Mouse (Mus musculus) lung, embryonic 14.5 days (tissue): ENCODE results near the gene Gm10643. TPM values are rescaled to one million over a fixed set of nuclear protein-coding genes. Genes with fewer than 3 reads are reported as not detected.

Experiments used
- ATAC-seq: fragments of 200-750 bp; cut with Nextera tagmentation; 2 replicates; pipeline ENCODE4 v1.8.0; 2017; ENCODE audit warnings: mild to moderate bottlenecking, moderate TSS enrichment, moderate library complexity; ENCODE audit not compliant: insufficient read depth
- DNase-seq: peaks from one replicate; pipeline ENCODE4 v3.0.0-alpha.2; 2015
- H3K27ac ChIP-seq: fragments of 300-500 bp; sonication (generic); 2 replicates; pipeline ENCODE4 v1.5.1; 2014; ENCODE audit warnings: low read depth, mild to moderate bottlenecking, moderate library complexity
- H3K27me3 ChIP-seq: fragments of 300-500 bp; sonication (generic); 2 replicates; pipeline ENCODE4 v1.6.1; 2014; ENCODE audit warnings: low read length, control low read depth; ENCODE audit not compliant: insufficient read depth
- H3K36me3 ChIP-seq: fragments of 300-500 bp; sonication (generic); 2 replicates; pipeline ENCODE4 v1.6.1; 2014; ENCODE audit warnings: control low read depth; ENCODE audit not compliant: insufficient read depth
- H3K4me1 ChIP-seq: fragments of 300-500 bp; sonication (generic); 2 replicates; pipeline ENCODE4 v1.6.1; 2014; ENCODE audit warnings: antibody characterized with exemption, control low read depth; ENCODE audit not compliant: insufficient read depth
- H3K4me2 ChIP-seq: fragments of 300-500 bp; sonication (generic); 2 replicates; pipeline ENCODE4 v1.6.1; 2014; ENCODE audit warnings: mild to moderate bottlenecking
- H3K4me3 ChIP-seq: fragments of 300-500 bp; sonication (generic); 2 replicates; pipeline ENCODE4 v1.5.1; 2014; ENCODE audit warnings: low read depth, low read length
- H3K9ac ChIP-seq: fragments of 300-500 bp; sonication (generic); 2 replicates; pipeline ENCODE4 v1.6.1; 2014
- H3K9me3 ChIP-seq: fragments of 300-500 bp; sonication (generic); 2 replicates; pipeline ENCODE4 v1.6.1; 2016; ENCODE audit warnings: low read depth, low read length, control low read depth
- CTCF ChIP-seq: IDR thresholded peaks from 2 replicates; pipeline ENCODE4 v1.5.1; 2016; ENCODE audit warnings: antibody characterized with exemption, low read depth
- WGBS: fragments of 180-500 bp; shearing (Covaris S2); extraction: QIAGEN DNeasy Blood & Tissue Kit; methylation state at CpG from one replicate; pipeline ENCODE4 v1.1.7; 2014; 5-methylcytosine and 5-hydroxymethylcytosine counted together
- polyA plus RNA-seq: library from polyadenylated mRNA; unstranded; fragments of >200 nt; fragmentation: Nextera tagmentation; extraction: Ambion mirVana; gene quantifications from 2 replicates; pipeline ENCODE4 v1.2.1, GENCODE M21; 2014

Gm10643 gene
- polyA plus RNA-seq, 1 experiment from 2014 or later, result 1.4 TPM

DNA sequence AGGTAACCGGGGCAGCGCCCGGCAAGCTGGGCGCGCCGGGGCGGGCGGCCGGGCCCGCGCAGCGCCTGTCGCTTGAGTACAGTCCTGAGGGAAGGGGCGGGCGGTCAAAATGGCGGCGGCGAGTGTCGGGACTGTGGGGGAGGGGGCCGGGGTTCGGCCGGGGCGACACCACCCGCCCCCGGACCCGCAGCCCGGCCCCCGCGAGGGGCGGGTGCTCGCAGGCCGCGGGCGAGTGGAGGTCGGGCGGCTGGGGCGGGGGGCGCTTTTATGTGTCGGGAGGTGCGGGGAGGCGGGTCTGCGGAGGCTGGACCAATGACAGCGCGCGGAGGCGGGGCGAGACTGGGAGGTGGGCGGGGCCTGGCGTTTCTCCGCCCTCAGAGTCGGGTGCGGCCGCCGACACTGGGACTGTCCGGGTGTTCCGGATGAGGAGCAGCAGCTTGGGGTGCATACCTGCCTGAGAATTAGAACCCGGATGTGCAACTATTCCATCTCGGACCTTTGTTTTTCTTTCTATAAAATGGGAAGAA is 2.2 kb upstream of the Gm10643 start:
- TF ChIP-seq CTCF, result no peak
- ATAC-seq (peak; percentile 68), DNase-seq (peak; percentile 95)
- H3K27me3 ChIP-seq, result no peaks in the 10 kb centered on the region
- H3K4me3 ChIP-seq, result peak overlapping the region; percentile 96
- peaks cover 19% of the 10 kb centered on the region; the same call in 1 of the 2 replicates for H3K4me1 ChIP-seq
- peak overlapping the region; percentile 80 for H3K4me2 ChIP-seq
- no peaks in the 10 kb centered on the region for H3K9me3 ChIP-seq
- peak overlapping the region; percentile 98 for H3K27ac ChIP-seq
- H3K36me3 ChIP-seq, result no peaks in the 10 kb centered on the region
- WGBS, result 2% methylated on average over 57 of the region's 58 CpGs
- peak overlapping the region; percentile 89 for H3K9ac ChIP-seq

DNA sequence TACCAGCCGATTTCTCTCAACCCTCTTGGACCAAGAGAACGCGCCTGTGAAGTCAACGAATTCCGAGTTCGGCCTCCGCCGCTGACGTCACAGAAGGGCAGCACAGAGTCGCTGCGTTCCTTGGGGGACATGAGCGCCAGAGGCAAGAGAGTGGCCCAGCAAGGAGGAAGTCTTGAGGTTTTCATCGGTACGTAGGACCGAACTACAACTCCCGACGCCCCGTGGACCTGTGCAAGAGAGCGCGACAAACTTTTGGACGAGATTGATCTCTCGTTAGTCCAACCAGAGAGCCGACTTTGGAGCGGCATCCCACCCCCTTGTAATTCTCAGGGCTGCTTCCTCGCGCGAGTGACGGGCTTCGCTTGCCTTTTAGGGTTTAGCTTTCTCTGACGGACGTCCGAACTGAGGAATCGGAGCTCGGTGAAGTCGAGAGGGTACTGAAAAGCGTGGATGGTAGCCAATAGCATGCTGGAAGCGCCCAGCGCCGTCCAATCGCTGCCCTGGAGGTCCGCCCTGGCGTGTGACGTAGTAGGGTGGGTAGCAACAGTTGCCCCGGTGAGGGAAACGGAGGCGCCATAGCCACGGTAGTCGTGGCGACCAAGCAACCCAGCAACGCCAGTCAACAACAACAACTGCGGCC is 1.5 kb upstream of the Gm10643 start, which contains the start of gene Rfx1:
Gene Rfx1, plus strand, starts transcription at position 544 of the 640 bp plus-strand sequence.
- Histone ChIP-seq H3K4me2 (peak within 1 kb of the TSS; percentile 80), H3K4me3 (peak within 1 kb of the TSS; percentile 96), H3K9me3 (no peaks in the 10 kb centered on the region), H3K27me3 (no peaks in the 10 kb centered on the region), H3K9ac (peak within 1 kb of the TSS; percentile 89), H3K4me1 (peaks cover 19% of the 10 kb centered on the region; the same call in 1 of the 2 replicates), H3K27ac (peak within 1 kb of the TSS; percentile 98), H3K36me3 (no peaks in the 10 kb centered on the region)
- DNase-seq (peak; percentile 100), ATAC-seq (peak; percentile 98)
- no peak for TF ChIP-seq CTCF
- 0% methylated on average over 50 of the region's 51 CpGs for WGBS

DNA sequence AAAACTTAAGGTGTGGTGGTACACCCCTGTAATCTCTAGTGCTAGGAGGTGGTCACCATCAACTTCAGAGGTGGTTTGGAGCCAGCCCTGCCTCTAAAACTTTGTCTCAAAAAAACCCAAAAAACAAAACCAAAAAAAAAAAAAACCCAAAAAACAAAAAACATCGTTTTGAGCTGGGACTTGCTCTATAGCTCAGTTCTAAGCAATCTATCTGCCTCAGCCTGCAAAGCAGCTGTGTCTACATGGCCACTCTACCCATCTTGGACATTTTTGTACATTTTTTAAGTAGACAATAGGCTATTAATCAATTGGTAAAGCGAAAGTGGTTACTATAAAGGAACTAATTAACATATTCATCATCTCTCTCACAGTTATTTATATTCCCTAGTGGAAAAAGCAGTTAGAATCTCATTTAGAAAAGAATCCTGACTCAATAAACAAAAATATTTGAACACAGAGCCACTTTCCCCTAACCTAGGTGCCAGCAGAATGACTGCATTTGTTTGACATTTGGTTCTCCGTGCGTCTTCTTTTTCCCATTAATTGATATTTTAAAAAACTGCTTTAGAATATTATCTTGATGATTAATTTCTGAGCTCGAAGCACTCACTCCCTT is 628 bp upstream of the Gm10643 start:
- no peak for DNase-seq
- peak overlapping the region; percentile 93 for H3K27ac ChIP-seq

DNA sequence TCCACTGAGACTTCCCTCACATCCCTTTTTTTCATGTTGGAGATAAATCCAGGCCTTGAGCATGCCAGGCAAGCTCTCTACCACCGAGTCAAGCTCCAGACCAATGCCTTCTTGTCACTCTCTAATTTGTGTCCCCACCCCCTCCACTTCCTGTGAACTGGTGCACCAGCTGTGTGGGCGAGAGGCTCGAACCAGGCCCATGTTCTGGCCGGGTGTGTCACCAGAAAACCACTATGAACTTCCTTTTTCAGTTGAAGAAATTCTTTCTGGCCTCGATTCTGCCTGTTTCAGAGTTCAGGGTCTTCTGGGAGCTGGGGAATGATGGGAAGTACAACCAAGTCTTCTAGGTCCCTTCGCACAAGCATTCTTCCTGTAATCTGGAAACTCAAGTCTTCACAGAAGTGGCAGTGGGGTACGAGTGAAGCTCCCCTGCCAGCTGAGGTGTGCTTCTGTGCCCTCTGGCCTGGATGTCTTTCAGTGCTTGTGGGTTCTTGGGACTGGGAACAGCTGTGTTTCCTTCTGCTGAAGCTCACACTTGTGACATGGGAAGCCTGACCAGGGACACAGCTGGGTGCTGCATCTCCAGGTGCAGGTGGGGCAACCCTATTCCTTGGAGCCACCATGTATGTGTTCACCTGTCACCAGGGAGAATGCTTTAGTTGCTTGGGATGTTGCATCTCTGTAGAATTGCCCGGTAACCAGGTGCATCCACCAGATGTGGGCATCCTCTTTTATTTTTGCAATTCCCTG is 901 bp downstream of the Gm10643 start:
- no peaks in the 10 kb centered on the region for H3K9me3 ChIP-seq
- no peaks in the 10 kb centered on the region for H3K36me3 ChIP-seq
- TF ChIP-seq CTCF, result no peak
- WGBS, result 59% methylated on average over 8 of the region's 8 CpGs
- no peak for DNase-seq
- H3K27me3 ChIP-seq, result no peaks in the 10 kb centered on the region
- no peak for ATAC-seq
- no peak overlapping the region for H3K27ac ChIP-seq
- H3K4me2 ChIP-seq, result no peak overlapping the region
- peaks cover 15% of the 10 kb centered on the region; the same call in 1 of the 2 replicates for H3K4me1 ChIP-seq
- H3K4me3 ChIP-seq, result no peak overlapping the region
- H3K9ac ChIP-seq, result no peak overlapping the region

More for the DNA sequence above, 628 bp upstream of the Gm10643 start:
- peak overlapping the region; percentile 74 for H3K9ac ChIP-seq
- 21% methylated on average over 5 of the region's 5 CpGs for WGBS
- no peaks in the 10 kb centered on the region for H3K9me3 ChIP-seq
- H3K4me3 ChIP-seq, result peak overlapping the region; percentile 96
- no peak for ATAC-seq
- H3K36me3 ChIP-seq, result no peaks in the 10 kb centered on the region
- H3K27me3 ChIP-seq, result no peaks in the 10 kb centered on the region
- peaks cover 19% of the 10 kb centered on the region; the same call in 1 of the 2 replicates for H3K4me1 ChIP-seq
- peak overlapping the region; percentile 80 for H3K4me2 ChIP-seq
- no peak for TF ChIP-seq CTCF

DNA sequence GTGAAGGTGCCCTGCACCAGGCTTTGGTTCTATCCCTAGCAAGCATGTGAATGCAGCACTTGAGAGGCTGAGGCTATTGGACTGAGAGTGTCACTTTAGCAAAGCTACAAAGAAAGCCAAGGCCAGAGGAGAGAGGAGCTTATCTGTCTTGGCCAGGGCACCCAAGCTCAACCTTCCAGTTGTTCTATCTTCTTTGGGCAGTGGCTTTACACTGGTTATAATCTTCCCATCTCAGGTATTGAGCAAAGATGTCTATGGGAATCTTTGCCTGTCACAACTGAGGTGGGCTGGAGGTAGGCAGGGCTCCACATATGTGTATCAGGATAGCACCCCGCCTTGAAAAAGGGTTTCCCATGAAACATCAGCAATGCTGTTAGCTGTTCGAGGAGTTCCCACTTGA is 4.7 kb downstream of the Gm10643 start:
- Histone ChIP-seq H3K9ac (no peak overlapping the region), H3K36me3 (no peaks in the 10 kb centered on the region), H3K9me3 (no peaks in the 10 kb centered on the region), H3K27me3 (no peaks in the 10 kb centered on the region), H3K4me2 (no peak overlapping the region), H3K4me1 (no peaks in the 10 kb centered on the region), H3K4me3 (no peak overlapping the region), H3K27ac (no peak overlapping the region)
- no peak for TF ChIP-seq CTCF
- ATAC-seq, result no peak
- 82% methylated on average over 2 of the region's 2 CpGs for WGBS
- DNase-seq, result no peak

DNA sequence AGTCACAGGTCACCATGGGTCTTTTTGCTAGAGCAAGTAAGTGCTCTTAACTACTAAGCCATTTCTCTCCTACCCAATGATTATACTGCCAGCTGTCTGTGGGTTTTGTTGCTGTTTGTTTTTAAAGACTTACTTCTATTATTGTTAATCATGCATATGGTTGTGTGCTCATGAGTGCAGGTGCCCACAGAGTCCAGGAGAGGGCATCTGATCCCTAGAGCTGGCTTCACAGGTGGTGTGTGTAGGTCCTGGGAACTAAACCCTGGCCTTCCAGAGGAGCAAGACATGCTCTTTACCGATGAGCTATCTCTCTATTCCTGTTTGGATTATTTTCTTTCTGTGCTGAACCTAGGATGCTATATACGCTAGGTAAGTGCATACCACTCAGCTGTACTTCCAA is 5.7 kb downstream of the Gm10643 start:
- no peak for DNase-seq
- no peak overlapping the region for H3K4me3 ChIP-seq
- H3K36me3 ChIP-seq, result no peaks in the 10 kb centered on the region
- no peak overlapping the region for H3K9ac ChIP-seq
- WGBS, result 91% methylated on average over 2 of the region's 2 CpGs
- no peaks in the 10 kb centered on the region for H3K4me1 ChIP-seq
- no peak for ATAC-seq
- no peak for TF ChIP-seq CTCF
- no peak overlapping the region for H3K27ac ChIP-seq
- H3K9me3 ChIP-seq, result no peaks in the 10 kb centered on the region
- no peaks in the 10 kb centered on the region for H3K27me3 ChIP-seq
- no peak overlapping the region for H3K4me2 ChIP-seq

DNA sequence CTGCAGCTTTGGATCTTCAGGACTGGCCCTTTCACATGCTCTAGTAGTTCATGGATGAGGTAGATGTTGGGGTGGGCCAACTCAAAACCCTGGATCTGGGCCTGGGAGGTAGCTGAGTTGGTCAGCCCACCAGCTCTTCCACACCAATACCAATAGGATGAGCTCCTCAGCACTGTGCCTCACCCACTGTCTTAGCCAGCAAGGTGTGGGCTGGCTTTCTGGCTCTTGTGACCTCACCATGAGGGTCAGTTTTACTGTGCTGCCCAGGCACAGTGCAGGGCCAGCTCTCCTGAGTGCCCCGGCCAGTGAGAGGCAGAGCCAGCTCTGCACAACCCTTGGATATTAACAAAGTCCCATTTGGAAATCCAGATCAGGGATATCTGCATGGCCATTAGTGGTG is 7.1 kb downstream of the Gm10643 start:
- H3K27me3 ChIP-seq, result no peaks in the 10 kb centered on the region
- WGBS, result 91% methylated on average over 1 of the region's 1 CpGs
- no peak for DNase-seq
- H3K9me3 ChIP-seq, result no peaks in the 10 kb centered on the region
- H3K27ac ChIP-seq, result no peak overlapping the region
- H3K36me3 ChIP-seq, result no peaks in the 10 kb centered on the region
- no peak overlapping the region for H3K4me2 ChIP-seq
- H3K9ac ChIP-seq, result no peak overlapping the region
- H3K4me1 ChIP-seq, result peaks cover 2% of the 10 kb centered on the region; the same call in 1 of the 2 replicates
- ATAC-seq, result no peak
- TF ChIP-seq CTCF, result no peak
- no peak overlapping the region for H3K4me3 ChIP-seq
